Mouse (Mus musculus) forebrain, embryonic 16.5 days (tissue): ENCODE measurements around the gene Adar. TPM values are rescaled to one million over a fixed set of nuclear protein-coding genes. Genes with fewer than 3 reads are reported as not detected.
A peak's percentile ranks its signal among the peaks of the same experiment; 100 is the strongest.

ENCODE experiments used
- ATAC-seq: fragments of 200-750 bp; cut with Nextera tagmentation; 2 replicates; pipeline ENCODE4 v1.8.0; 2017; ENCODE audit warnings: mild to moderate bottlenecking, moderate library complexity
- H3K27ac ChIP-seq: fragments of 300-500 bp; sonication (generic); 2 replicates; pipeline ENCODE4 v1.5.1; 2014; ENCODE audit warnings: low read length, control low read depth
- H3K27me3 ChIP-seq: fragments of 300-500 bp; sonication (generic); replicated peaks from 2 replicates; pipeline ENCODE4 v1.6.1; 2014; ENCODE audit warnings: low read length; ENCODE audit not compliant: control insufficient read depth, insufficient read depth
- H3K36me3 ChIP-seq: fragments of 300-500 bp; sonication (generic); 2 replicates; pipeline ENCODE4 v1.6.1; 2014; ENCODE audit not compliant: control insufficient read depth, insufficient read depth
- H3K4me1 ChIP-seq: fragments of 300-500 bp; sonication (generic); replicated peaks from 2 replicates; pipeline ENCODE4 v1.6.1; 2014; ENCODE audit warnings: low read length; ENCODE audit not compliant: control insufficient read depth, insufficient read depth
- H3K4me2 ChIP-seq: fragments of 300-500 bp; sonication (generic); 2 replicates; pipeline ENCODE4 v1.6.1; 2014; ENCODE audit warnings: mild to moderate bottlenecking, low read length, control low read depth
- H3K4me3 ChIP-seq: fragments of 300-500 bp; sonication (generic); replicated peaks from 2 replicates; pipeline ENCODE4 v1.5.1; 2014; ENCODE audit warnings: mild to moderate bottlenecking, low read length, control low read depth
- H3K9ac ChIP-seq: fragments of 300-500 bp; sonication (generic); replicated peaks from 2 replicates; pipeline ENCODE4 v1.6.1; 2014; ENCODE audit warnings: low read depth, low read length, control low read depth
- H3K9me3 ChIP-seq: fragments of 300-500 bp; sonication (generic); 2 replicates; pipeline ENCODE4 v1.6.1; 2016; ENCODE audit warnings: low read length; ENCODE audit not compliant: control insufficient read depth
- WGBS: fragments of 180-500 bp; shearing (Covaris S2); extraction: QIAGEN DNeasy Blood & Tissue Kit; methylation state at CpG from one replicate; pipeline ENCODE4 v1.1.7; 2014; 5-methylcytosine and 5-hydroxymethylcytosine counted together
- polyA plus RNA-seq: library from polyadenylated mRNA; unstranded; fragments of >200 nt; fragmentation: Nextera tagmentation; extraction: Ambion mirVana; gene quantifications from 2 replicates; pipeline ENCODE4 v1.2.1, GENCODE M21; 2015

Adar gene
- 30.0 and 33.4 TPM in 2 replicates for polyA plus RNA-seq

DNA sequence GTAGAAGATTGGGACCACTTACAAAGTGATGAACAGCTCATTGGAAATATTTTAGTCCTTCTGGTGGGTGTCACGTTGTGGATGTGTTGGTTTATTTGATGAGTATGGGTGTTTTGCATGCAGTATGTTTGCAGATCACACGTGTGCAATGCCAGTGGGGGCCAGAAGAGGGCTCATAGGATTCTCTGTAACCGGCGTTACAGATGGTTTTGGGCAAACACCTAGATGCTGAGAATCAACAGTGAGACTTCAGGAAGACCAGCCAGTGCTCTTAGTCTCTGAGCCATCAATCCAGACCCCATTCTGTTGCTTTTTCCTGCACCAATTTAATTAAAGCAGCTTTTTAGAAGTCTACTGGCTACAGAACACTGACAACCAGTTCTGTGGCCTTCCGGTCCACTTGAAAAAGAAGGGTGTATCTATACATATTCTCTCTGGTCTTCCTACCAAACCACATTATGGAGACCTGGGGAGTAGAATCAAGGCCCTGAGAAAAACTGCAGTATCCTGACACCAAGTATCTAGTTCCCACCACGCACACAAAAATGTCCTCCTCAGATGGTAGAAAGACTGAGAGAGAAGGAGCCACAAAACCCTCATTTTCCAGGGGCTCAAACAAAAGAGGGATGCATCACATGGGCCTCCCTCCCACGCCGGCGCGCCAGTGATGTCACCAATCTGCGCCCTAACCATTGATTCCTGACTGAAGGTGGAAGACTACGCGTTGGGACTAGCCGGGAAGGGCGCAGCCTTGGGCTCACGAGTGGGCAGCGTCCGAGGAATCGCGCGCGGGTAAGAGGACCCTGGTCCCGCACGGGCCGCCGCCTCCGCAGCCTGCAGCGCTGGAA is at the start of gene Adar:
TSS of gene Adar (plus strand) at position 664 of the 848 bp plus-strand sequence.
- Histone ChIP-seq H3K4me1 (peaks cover 19% of the 10 kb centered on the region), H3K4me3 (peak within 1 kb of the TSS; percentile 86), H3K9ac (peak within 1 kb of the TSS; percentile 90), H3K36me3 (no peaks in the 10 kb centered on the region), H3K27me3 (no peaks in the 10 kb centered on the region), H3K9me3 (no peaks in the 10 kb centered on the region), H3K27ac (peak within 1 kb of the TSS; percentile 94), H3K4me2 (peak within 1 kb of the TSS; percentile 83)
- peak; percentile 88 for ATAC-seq
- 5% methylated on average over 27 of the region's 28 CpGs for WGBS

DNA sequence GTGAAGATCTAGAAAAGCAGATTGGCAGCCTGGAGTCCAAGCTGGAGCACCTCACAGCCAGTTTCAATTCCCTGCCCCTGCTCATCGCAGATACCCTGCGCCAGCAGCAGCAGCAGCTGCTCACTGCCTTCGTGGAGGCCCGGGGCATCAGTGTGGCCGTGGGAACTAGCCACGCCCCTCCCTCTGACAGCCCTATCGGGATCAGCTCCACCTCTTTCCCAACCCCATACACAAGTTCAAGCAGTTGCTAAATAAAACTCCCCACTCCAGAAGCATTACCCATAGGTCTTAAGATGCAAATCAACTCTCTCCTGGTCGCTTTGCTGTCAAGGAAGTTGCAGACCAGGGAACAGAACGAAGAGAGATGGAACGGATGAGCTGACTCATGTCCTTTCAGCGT is 47.7 kb upstream of the Adar start:
- H3K4me1 ChIP-seq = peaks cover 8% of the 10 kb centered on the region
- no peak for ATAC-seq
- no peak overlapping the region for H3K9ac ChIP-seq
- H3K4me2 ChIP-seq = no peak overlapping the region
- no peak overlapping the region for H3K4me3 ChIP-seq
- H3K36me3 ChIP-seq = no peaks in the 10 kb centered on the region
- H3K27ac ChIP-seq = no peak overlapping the region
- no peaks in the 10 kb centered on the region for H3K9me3 ChIP-seq
- H3K27me3 ChIP-seq = no peaks in the 10 kb centered on the region
- WGBS = 42% methylated on average over 11 of the region's 11 CpGs

DNA sequence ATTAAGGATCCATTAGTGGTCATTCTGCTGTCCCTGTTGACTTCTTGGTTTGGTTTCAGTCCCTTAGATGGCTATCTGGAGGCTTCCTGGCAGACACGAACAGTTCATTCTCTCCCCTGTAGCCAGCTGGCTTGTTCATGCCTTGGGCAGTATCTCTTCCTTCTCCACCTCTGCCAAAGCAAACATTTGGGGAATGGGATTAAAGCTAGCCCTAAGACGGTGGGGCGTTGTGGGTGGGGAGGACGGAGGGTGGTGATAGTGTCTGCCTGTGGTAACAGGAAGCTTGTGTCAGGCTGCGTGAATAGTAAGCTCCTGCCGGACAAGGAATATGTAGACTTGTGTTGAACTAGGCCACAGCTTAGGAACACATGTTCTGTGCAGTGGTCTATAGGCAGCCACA is 43.5 kb upstream of the Adar start:
- no peaks in the 10 kb centered on the region for H3K9me3 ChIP-seq
- H3K4me1 ChIP-seq = no peaks in the 10 kb centered on the region
- no peak overlapping the region for H3K9ac ChIP-seq
- H3K4me2 ChIP-seq = no peak overlapping the region
- H3K36me3 ChIP-seq = no peaks in the 10 kb centered on the region
- no peak overlapping the region for H3K27ac ChIP-seq
- no peaks in the 10 kb centered on the region for H3K27me3 ChIP-seq
- no peak overlapping the region for H3K4me3 ChIP-seq
- WGBS = 84% methylated on average over 6 of the region's 6 CpGs
- no peak for ATAC-seq

DNA sequence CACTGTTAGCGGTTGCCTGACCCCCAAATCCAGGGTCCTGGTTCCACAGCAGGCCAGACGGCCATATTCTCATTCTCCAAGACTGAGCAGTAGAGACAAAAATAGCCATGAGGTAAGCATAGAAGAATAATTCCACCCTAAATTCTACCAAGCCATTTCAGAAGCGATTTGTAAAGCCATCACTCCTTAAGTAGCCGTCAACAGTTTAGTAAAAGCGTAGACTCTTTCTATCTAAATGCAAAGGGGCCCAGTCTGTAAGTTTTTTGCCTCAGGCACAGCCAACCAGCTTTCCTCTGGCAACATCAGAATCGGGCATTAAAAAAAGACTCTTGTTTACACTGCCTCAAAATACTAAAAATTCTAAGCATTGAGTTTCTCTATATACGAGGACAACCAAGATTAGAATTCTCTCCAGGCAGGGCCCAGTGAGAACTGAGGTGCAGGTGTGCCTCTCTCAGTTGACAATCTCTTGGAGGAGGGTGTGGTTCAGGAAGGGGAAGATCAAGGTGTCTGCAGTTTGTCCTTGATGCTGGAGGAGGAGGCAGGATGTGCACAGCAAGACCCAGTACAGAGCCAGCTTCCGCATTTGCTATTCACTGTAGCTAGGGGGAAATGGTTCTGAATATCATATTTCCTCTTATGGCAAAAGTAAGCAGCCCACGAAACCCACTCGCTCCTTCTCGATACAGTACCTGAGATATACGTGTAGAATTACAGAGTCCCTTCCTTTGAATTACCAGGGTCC is 42.1 kb upstream of the Adar start:
- Histone ChIP-seq H3K36me3 (no peaks in the 10 kb centered on the region), H3K4me3 (no peak overlapping the region), H3K9ac (no peak overlapping the region), H3K9me3 (no peaks in the 10 kb centered on the region), H3K27ac (no peak overlapping the region), H3K4me2 (no peak overlapping the region), H3K27me3 (no peaks in the 10 kb centered on the region), H3K4me1 (peaks cover 4% of the 10 kb centered on the region; the same call in 1 of the 2 replicates)
- no peak for ATAC-seq
- WGBS = 75% methylated on average over 12 of the region's 12 CpGs

DNA sequence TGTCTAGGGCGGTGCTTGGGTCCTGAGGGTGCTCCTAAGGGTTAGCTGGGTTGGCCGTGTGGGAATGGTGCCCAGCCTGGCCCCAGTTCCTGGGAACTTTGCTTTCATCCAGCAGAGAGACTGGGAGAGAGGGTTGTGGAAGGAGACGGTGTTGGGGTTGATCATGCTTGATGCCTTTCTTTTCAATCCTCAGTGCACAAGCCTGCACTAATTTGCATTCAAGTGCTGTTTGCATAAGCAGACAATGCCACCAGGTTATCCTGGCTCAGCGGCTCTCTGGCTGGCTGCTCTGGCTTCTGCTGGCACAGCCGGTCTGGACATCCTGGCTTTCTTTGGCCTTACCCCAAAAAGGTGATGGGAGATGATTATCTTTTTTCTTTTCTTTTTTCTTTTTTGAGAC is 37.2 kb upstream of the Adar start:
- Histone ChIP-seq H3K27ac (peak overlapping the region; percentile 56; the same call in 1 of the 2 replicates), H3K9ac (no peak overlapping the region), H3K4me3 (no peak overlapping the region), H3K4me1 (peaks cover 4% of the 10 kb centered on the region; the same call in 1 of the 2 replicates), H3K36me3 (no peaks in the 10 kb centered on the region), H3K9me3 (no peaks in the 10 kb centered on the region), H3K4me2 (no peak overlapping the region), H3K27me3 (no peaks in the 10 kb centered on the region)
- 15% methylated on average over 5 of the region's 5 CpGs for WGBS
- 0 out of 2 replicates have a peak, but pooled peaks have one; percentile 58 for ATAC-seq

DNA sequence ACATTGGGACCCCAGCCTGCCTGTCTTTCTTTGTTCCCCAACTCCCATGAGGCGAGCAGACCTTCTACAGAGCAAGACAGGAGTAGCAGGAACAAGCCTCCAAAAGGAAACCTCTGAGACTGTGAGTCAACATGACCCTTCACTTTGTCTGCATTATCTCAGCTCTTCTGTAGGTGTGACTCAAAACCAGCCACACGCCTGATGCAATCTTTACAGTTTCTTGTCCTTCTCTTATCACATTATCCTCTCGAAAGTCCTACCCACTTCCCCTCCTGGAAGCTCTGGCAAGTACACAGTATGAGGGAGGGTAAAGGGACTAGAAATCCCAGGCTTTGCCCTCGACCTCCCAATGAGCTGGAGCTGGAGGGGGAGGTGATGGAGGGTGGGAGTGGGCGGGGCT is 28.8 kb upstream of the Adar start:
- H3K27me3 ChIP-seq = no peaks in the 10 kb centered on the region
- no peaks in the 10 kb centered on the region for H3K9me3 ChIP-seq
- no peak overlapping the region for H3K9ac ChIP-seq
- WGBS = 50% methylated on average over 5 of the region's 5 CpGs
- no peak overlapping the region for H3K4me2 ChIP-seq
- H3K4me3 ChIP-seq = no peak overlapping the region
- ATAC-seq = no peak
- no peaks in the 10 kb centered on the region for H3K4me1 ChIP-seq
- no peak overlapping the region for H3K27ac ChIP-seq
- H3K36me3 ChIP-seq = no peaks in the 10 kb centered on the region

DNA sequence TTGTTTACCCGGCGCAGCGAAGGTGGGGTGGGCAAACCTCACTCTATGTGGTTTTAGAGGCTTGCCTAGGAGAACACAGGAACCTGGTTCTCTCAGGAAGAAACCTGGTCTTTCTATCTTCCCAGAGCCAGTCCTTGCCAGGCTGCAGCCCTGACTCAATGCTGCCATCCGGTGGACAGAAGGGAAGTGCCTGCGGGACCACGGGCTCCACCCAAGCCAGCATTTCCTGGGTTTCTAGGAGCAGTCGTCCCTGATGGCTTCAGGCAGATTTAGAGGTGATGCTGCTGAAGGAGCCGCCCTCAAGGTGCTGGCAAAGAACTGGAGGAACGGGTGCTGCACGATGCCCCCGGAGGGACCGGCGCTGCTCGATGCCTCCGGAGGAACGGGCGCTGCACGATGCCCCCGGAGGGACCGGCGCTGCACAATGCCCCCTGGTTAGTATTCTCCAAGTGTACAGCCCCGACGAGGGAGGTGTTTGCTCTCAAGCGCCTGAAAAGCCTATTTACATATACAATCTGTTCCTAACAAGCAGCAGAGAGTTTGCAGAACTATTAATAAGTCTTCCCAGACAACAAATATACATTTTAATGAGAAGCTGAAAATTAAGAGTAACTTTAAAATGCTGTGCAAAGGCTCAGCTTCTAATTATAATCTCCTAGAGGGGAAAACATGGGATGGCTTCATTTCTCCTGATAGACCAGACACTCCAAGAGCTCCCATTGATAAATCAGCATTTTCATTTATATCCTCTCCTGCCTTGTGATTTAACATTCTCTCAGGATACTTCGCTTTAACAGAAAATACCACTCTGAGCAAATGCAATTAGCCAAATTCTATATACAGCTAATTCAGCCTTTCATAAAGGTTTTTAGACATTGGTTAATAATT is 25.9 kb upstream of the Adar start:
- Histone ChIP-seq H3K27me3 (no peaks in the 10 kb centered on the region), H3K27ac (peak overlapping the region; percentile 95), H3K4me3 (peak overlapping the region; percentile 59), H3K9me3 (no peaks in the 10 kb centered on the region), H3K36me3 (no peaks in the 10 kb centered on the region), H3K9ac (peak overlapping the region; percentile 90), H3K4me2 (peak overlapping the region; percentile 68), H3K4me1 (no peaks in the 10 kb centered on the region)
- 2% methylated on average over 25 of the region's 25 CpGs for WGBS
- peak; percentile 97 for ATAC-seq

DNA sequence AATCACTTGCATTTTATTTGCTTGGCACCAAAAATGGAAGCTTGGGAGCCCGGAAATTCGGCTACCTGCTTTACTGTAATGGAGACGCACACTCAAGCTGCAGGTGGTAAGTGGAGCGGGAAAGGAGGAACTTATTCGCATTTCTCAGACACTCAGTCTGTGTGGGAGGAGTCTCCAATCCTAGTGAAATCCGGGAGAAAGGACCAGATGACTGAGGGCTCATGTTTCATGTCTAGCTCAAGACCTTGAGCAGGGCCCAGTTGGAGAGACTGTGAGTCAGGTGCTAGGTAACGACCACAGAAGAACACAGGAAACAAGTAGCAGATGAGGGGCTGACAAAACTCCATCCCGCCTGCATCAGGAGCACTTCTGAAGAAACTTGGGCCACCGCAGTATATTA is 23.0 kb upstream of the Adar start:
- ATAC-seq = no peak
- H3K27ac ChIP-seq = no peak overlapping the region
- no peak overlapping the region for H3K9ac ChIP-seq
- H3K4me1 ChIP-seq = no peaks in the 10 kb centered on the region
- no peaks in the 10 kb centered on the region for H3K9me3 ChIP-seq
- H3K27me3 ChIP-seq = no peaks in the 10 kb centered on the region
- H3K4me3 ChIP-seq = no peak overlapping the region
- H3K36me3 ChIP-seq = no peaks in the 10 kb centered on the region
- no peak overlapping the region for H3K4me2 ChIP-seq
- WGBS = 81% methylated on average over 9 of the region's 9 CpGs
